In the genomic region with DNA sequence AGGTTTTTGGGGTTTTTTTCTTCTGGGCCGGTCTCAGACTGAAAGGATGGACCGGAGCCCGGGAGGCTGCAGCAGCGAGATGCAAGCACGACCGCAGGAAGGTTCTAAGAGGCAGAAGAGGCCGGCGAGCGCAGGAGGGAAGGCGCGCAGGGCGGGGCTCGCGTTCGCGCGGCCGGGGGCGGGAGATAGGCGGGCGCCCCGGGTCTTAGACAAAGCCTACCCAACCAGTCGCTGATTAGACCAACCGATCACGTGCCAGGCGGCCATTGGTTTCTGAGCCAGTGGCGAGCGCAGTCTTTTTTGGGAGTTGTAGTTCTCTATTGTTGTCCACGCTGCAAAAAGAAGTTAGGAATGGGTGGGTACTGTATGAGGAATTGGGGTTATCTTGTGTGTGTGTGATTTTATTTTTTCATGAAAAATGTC, we compare ENCODE assay signal across 7 mouse cellular contexts. TPM values are rescaled to one million over a fixed set of nuclear protein-coding genes. Genes with fewer than 3 reads are reported as not detected.
DNase-seq lines count a peak whose midpoint lies in the region; ATAC-seq lines count a peak whose summit lies in the region.

A gene (minus strand): TSS at position 185 of the 423 bp plus-strand sequence.

- H3K4me3 ChIP-seq in intestine, embryonic 16.5 days (ENCODE audit: low read length): peak within 1 kb of the TSS; percentile 68
- peak within 1 kb of the TSS; percentile 96 for H3K4me3 ChIP-seq in midbrain, embryonic 11.5 days (ENCODE audit: low read depth, low read length)

- H3K36me3 ChIP-seq in intestine, embryonic 16.5 days (ENCODE audit: control insufficient read depth, insufficient read depth, low read length): peaks cover 33% of the 10 kb centered on the region
- peaks cover 31% of the 10 kb centered on the region for H3K36me3 ChIP-seq in midbrain, embryonic 11.5 days (ENCODE audit: control insufficient read depth, insufficient read depth, low read length)

- peak within 1 kb of the TSS; percentile 94 for H3K27ac ChIP-seq in intestine, embryonic 16.5 days (ENCODE audit: low read length)
- peak within 1 kb of the TSS; percentile 94 for H3K27ac ChIP-seq in midbrain, embryonic 11.5 days (ENCODE audit: low read depth, low read length)

- H3K4me1 ChIP-seq in intestine, embryonic 16.5 days (ENCODE audit: control insufficient read depth, insufficient read depth, low read length): peaks cover 31% of the 10 kb centered on the region
- H3K4me1 ChIP-seq in midbrain, embryonic 11.5 days (ENCODE audit: control insufficient read depth, insufficient read depth, low read length): peaks cover 26% of the 10 kb centered on the region

- WGBS in intestine, embryonic 16.5 days: under 1% methylated on average over 29 of the region's 29 CpGs
- 1% methylated on average over 29 of the region's 29 CpGs for WGBS in midbrain, embryonic 11.5 days

- H3K27me3 ChIP-seq in intestine, embryonic 16.5 days (replicated peaks; ENCODE audit: control insufficient read depth, insufficient read depth, low read length): no peaks in the 10 kb centered on the region
- no peaks in the 10 kb centered on the region for H3K27me3 ChIP-seq in midbrain, embryonic 11.5 days (ENCODE audit: control insufficient read depth, insufficient read depth, low read length)

- peak; percentile 92 to 95 for DNase-seq in adrenal gland, adult 18-20 months (ENCODE audit: low spot score in 2 of 2)
- peak; percentile 99 for DNase-seq in embryo, embryonic 11 days
- peak; percentile 91 to 96 for DNase-seq in gastrocnemius, postnatal 36 days
- DNase-seq in left cerebral cortex, postnatal 36 days (ENCODE audit: low spot score in 2 of 2): peak; percentile 96 to 98
- peak; percentile 98 for DNase-seq in midbrain, embryonic 11.5 days (ENCODE audit: low spot score, missing footprints)
- peak; percentile 93 for DNase-seq in skeletal muscle tissue, adult 2 months (ENCODE audit: low read depth, low spot score)

- H3K9ac ChIP-seq in intestine, embryonic 16.5 days (ENCODE audit: low read depth, low read length): peak within 1 kb of the TSS; percentile 81
- peak within 1 kb of the TSS; percentile 94 for H3K9ac ChIP-seq in midbrain, embryonic 11.5 days (ENCODE audit: low read length)

- peak within 1 kb of the TSS; percentile 87 for H3K4me2 ChIP-seq in intestine, embryonic 16.5 days (ENCODE audit: low read depth, low read length)
- H3K4me2 ChIP-seq in midbrain, embryonic 11.5 days: peak within 1 kb of the TSS; percentile 92

- intact Hi-C loops in gastrocnemius, postnatal 36 days (cut with DNase I): no loop called here
- intact Hi-C loops in left cerebral cortex, postnatal 36 days (cut with DNase I): loop anchor here (5.0 kb wide), 1 partner anchor 79 kb away; a partner anchor contains a TSS

- ATAC-seq in intestine, embryonic 16.5 days: peak; percentile 73
- peak; percentile 78 for ATAC-seq in midbrain, embryonic 11.5 days (ENCODE audit: low FRiP score)

- H3K9me3 ChIP-seq in intestine, embryonic 16.5 days (ENCODE audit: control insufficient read depth, low read length): no peaks in the 10 kb centered on the region
- H3K9me3 ChIP-seq in midbrain, embryonic 11.5 days (ENCODE audit: control insufficient read depth, low read length): no peaks in the 10 kb centered on the region

RNA-seq across cellular contexts. Expression of the gene that starts here (rescaled TPM):
- 100 to 1,000 TPM; 134 to 185 TPM for total RNA-seq in adrenal gland, adult 18-20 months (2021)
- total RNA-seq in gastrocnemius, postnatal 36 days (2021): 10 to 100 TPM; 34.7 to 38.6 TPM
- polyA plus RNA-seq in intestine, embryonic 16.5 days (2015; fragmentation: Nextera tagmentation; extraction: Ambion mirVana): 559 and 622 TPM in 2 replicates
- total RNA-seq in left cerebral cortex, postnatal 36 days (2021): 100 to 1,000 TPM; 441 to 478 TPM
- 1,522 and 1,543 TPM in 2 replicates for polyA plus RNA-seq in midbrain, embryonic 11.5 days (2014; fragmentation: Nextera tagmentation; extraction: Ambion mirVana)

Comparison
In these comparisons a context has a peak if more than half of its experiments do, and no peak if none do; other contexts are left out.
1. Peak in every context shown above with its lines: DNase-seq, ATAC-seq, H3K4me3 ChIP-seq and H3K27ac ChIP-seq.